Mouse (Mus musculus) stomach, postnatal 0 days (tissue): Measurements from ENCODE around the gene Ppt2. TPM values are rescaled to one million over a fixed set of nuclear protein-coding genes. Genes with fewer than 3 reads are reported as not detected.

Source experiments
- ATAC-seq: fragments of 200-750 bp; cut with Nextera tagmentation; 2 replicates; pipeline ENCODE4 v1.8.0; 2017; ENCODE audit not compliant: low FRiP score, low TSS enrichment
- DNase-seq: peaks from one replicate; pipeline ENCODE4 v3.0.0-alpha.2; 2016; ENCODE audit warnings: low spot score
- H3K27ac ChIP-seq: fragments of 300-500 bp; sonication (generic); replicated peaks from 2 replicates; pipeline ENCODE4 v1.5.1; 2014; ENCODE audit warnings: mild to moderate bottlenecking, control low read depth
- H3K27me3 ChIP-seq: fragments of 300-500 bp; sonication (generic); 2 replicates; pipeline ENCODE4 v1.6.1; 2014; ENCODE audit warnings: low read length; ENCODE audit not compliant: control insufficient read depth, insufficient read depth
- H3K36me3 ChIP-seq: fragments of 300-500 bp; sonication (generic); 2 replicates; pipeline ENCODE4 v1.6.1; 2014; ENCODE audit warnings: low read length, mixed read lengths; ENCODE audit not compliant: control insufficient read depth, insufficient read depth
- H3K4me1 ChIP-seq: fragments of 300-500 bp; sonication (generic); replicated peaks from 2 replicates; pipeline ENCODE4 v1.6.1; 2014; ENCODE audit warnings: antibody characterized with exemption; ENCODE audit not compliant: control insufficient read depth, insufficient read depth
- H3K4me2 ChIP-seq: fragments of 300-500 bp; sonication (generic); replicated peaks from 2 replicates; pipeline ENCODE4 v1.6.1; 2014; ENCODE audit warnings: low read depth, mild to moderate bottlenecking, control low read depth, moderate library complexity
- H3K4me3 ChIP-seq: fragments of 300-500 bp; sonication (generic); 2 replicates; pipeline ENCODE4 v1.5.1; 2014; ENCODE audit warnings: low read depth, low read length, control low read depth
- H3K9ac ChIP-seq: fragments of 300-500 bp; sonication (generic); 2 replicates; pipeline ENCODE4 v1.6.1; 2014; ENCODE audit warnings: mild to moderate bottlenecking, low read length, control low read depth, mixed read lengths
- H3K9me3 ChIP-seq: fragments of 300-500 bp; sonication (generic); 2 replicates; pipeline ENCODE4 v1.6.1; 2016; ENCODE audit warnings: low read length; ENCODE audit not compliant: control insufficient read depth
- CTCF ChIP-seq: IDR thresholded peaks from 2 replicates; pipeline ENCODE4 v1.5.1; 2016; ENCODE audit warnings: antibody characterized with exemption, low read depth, mild to moderate bottlenecking, moderate library complexity
- EP300 ChIP-seq: optimal IDR thresholded peaks from 2 replicates; pipeline ENCODE3; 2016; ENCODE audit warnings: antibody characterized with exemption
- WGBS: fragments of 180-500 bp; shearing (Covaris S2); extraction: QIAGEN DNeasy Blood & Tissue Kit; methylation state at CpG from one replicate; pipeline ENCODE4 v1.1.7; 2014; 5-methylcytosine and 5-hydroxymethylcytosine counted together
- polyA plus RNA-seq: library from polyadenylated mRNA; unstranded; fragments of >200 nt; fragmentation: Nextera tagmentation; extraction: Ambion mirVana; gene quantifications from 2 replicates; pipeline ENCODE4 v1.2.1, GENCODE M21; 2015

Gene Ppt2
- polyA plus RNA-seq, 1 experiment from 2014 or later = 16.5 TPM

- TF ChIP-seq CTCF (no peak), EP300 (no peak)
- H3K4me3 ChIP-seq = no peak overlapping the region
- H3K4me1 ChIP-seq = no peaks in the 10 kb centered on the region; the same call in 1 of the 2 replicates
- no peak overlapping the region for H3K9ac ChIP-seq
- no peaks in the 10 kb centered on the region for H3K9me3 ChIP-seq
- no peaks in the 10 kb centered on the region for H3K27me3 ChIP-seq
- H3K27ac ChIP-seq = no peak overlapping the region; the same call in 1 of the 2 replicates
- DNase-seq = no peak
- 85% methylated on average over 30 of the region's 30 CpGs for WGBS
- peak overlapping the region; percentile 83; the same call in 1 of the 2 replicates for H3K4me2 ChIP-seq
- ATAC-seq = no peak
- peaks cover 5% of the 10 kb centered on the region for H3K36me3 ChIP-seq
Observed at GRCm38 (mm10) chr17:34645831-34646511, 17.7 kb upstream of the Ppt2 start.

- H3K27ac ChIP-seq = no peak overlapping the region
- DNase-seq (no peak), ATAC-seq (no peak)
- no peaks in the 10 kb centered on the region for H3K9me3 ChIP-seq
- H3K9ac ChIP-seq = peak overlapping the region; percentile 63
- H3K27me3 ChIP-seq = no peaks in the 10 kb centered on the region
- peak overlapping the region; percentile 83 for H3K4me2 ChIP-seq
- H3K36me3 ChIP-seq = no peaks in the 10 kb centered on the region; the same call in 1 of the 2 replicates
- H3K4me3 ChIP-seq = peak overlapping the region; percentile 53
- H3K4me1 ChIP-seq = no peaks in the 10 kb centered on the region; the same call in 1 of the 2 replicates
- TF ChIP-seq EP300 = no peak
- no peak for TF ChIP-seq CTCF
- 38% methylated on average over 10 of the region's 10 CpGs for WGBS
Observed at GRCm38 (mm10) chr17:34645256-34645829, 17.0 kb upstream of the Ppt2 start.

- WGBS = under 1% methylated on average over 16 of the region's 16 CpGs
Observed at GRCm38 (mm10) chr17:34644608-34645007, 16.3 kb upstream of the Ppt2 start, which contains the start of gene Fkbpl. TSS of gene Fkbpl (plus strand) at chr17:34644764.

GRCm38 (mm10) chr17:34643944-34644343, 15.6 kb upstream of the Ppt2 start:
- Histone ChIP-seq H3K4me3 (no peak overlapping the region), H3K9ac (no peak overlapping the region), H3K4me2 (no peak overlapping the region), H3K27ac (peak overlapping the region; percentile 46; the same call in 1 of the 2 replicates), H3K9me3 (no peaks in the 10 kb centered on the region), H3K4me1 (no peaks in the 10 kb centered on the region; the same call in 1 of the 2 replicates), H3K27me3 (no peaks in the 10 kb centered on the region), H3K36me3 (no peaks in the 10 kb centered on the region)
- 59% methylated on average over 10 of the region's 10 CpGs for WGBS
- ATAC-seq (no peak), DNase-seq (peak; percentile 59)
- TF ChIP-seq CTCF = no peak
- no peak for TF ChIP-seq EP300

More at GRCm38 (mm10) chr17:34644608-34645007, 16.3 kb upstream of the Ppt2 start, which contains the start of gene Fkbpl:
- H3K27ac ChIP-seq = peak within 1 kb of the TSS; percentile 82
- peak within 1 kb of the TSS; percentile 53 for H3K4me3 ChIP-seq
- no peaks in the 10 kb centered on the region; the same call in 1 of the 2 replicates for H3K4me1 ChIP-seq
- H3K36me3 ChIP-seq = no peaks in the 10 kb centered on the region
- ATAC-seq = peak; percentile 82
- H3K9me3 ChIP-seq = no peaks in the 10 kb centered on the region
- DNase-seq = peak; percentile 95
- H3K27me3 ChIP-seq = no peaks in the 10 kb centered on the region
- no peak for TF ChIP-seq EP300
- TF ChIP-seq CTCF = no peak
- H3K9ac ChIP-seq = peak within 1 kb of the TSS; percentile 63
- H3K4me2 ChIP-seq = peak within 1 kb of the TSS; percentile 83

GRCm38 (mm10) chr17:34643379-34643778, 15.1 kb upstream of the Ppt2 start:
- H3K4me2 ChIP-seq = no peak overlapping the region
- H3K27ac ChIP-seq = peak overlapping the region; percentile 46
- ATAC-seq (no peak), DNase-seq (no peak)
- H3K4me3 ChIP-seq = no peak overlapping the region
- H3K27me3 ChIP-seq = no peaks in the 10 kb centered on the region
- H3K9me3 ChIP-seq = no peaks in the 10 kb centered on the region
- H3K36me3 ChIP-seq = no peaks in the 10 kb centered on the region
- H3K9ac ChIP-seq = no peak overlapping the region
- TF ChIP-seq CTCF (no peak), EP300 (no peak)
- 76% methylated on average over 4 of the region's 4 CpGs for WGBS
- no peaks in the 10 kb centered on the region; the same call in 1 of the 2 replicates for H3K4me1 ChIP-seq

- Histone ChIP-seq H3K27me3 (no peaks in the 10 kb centered on the region), H3K27ac (no peak overlapping the region), H3K9ac (no peak overlapping the region), H3K9me3 (no peaks in the 10 kb centered on the region), H3K4me2 (no peak overlapping the region), H3K4me1 (no peaks in the 10 kb centered on the region; the same call in 1 of the 2 replicates), H3K36me3 (no peaks in the 10 kb centered on the region), H3K4me3 (no peak overlapping the region)
- ATAC-seq (no peak), DNase-seq (no peak)
- TF ChIP-seq EP300 (no peak), CTCF (no peak)
- WGBS = 70% methylated on average over 3 of the region's 3 CpGs
Observed at GRCm38 (mm10) chr17:34641945-34642344, 13.6 kb upstream of the Ppt2 start.
